ENCODE assay signal across 19 mouse cellular contexts in the genomic region with DNA sequence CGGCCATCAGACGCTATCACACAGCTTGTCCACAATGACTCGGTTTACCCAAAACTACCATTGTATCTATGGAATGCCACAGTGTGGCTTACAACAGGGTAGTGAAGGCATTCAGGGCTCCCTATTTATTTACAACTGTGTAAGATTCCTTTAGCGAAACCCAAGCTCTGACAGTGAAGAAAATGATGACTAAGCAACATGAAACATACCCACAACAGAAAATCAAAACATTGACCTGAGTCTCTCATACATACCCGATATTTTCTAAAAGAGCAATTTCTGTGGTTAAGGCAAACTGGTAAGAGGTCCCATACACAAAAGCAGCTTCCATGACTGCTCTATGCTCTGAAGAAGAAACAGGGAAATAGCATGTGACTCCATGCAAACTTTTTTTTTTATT. TPM values are rescaled to one million over a fixed set of nuclear protein-coding genes. Genes with fewer than 3 reads are reported as not detected.
DNase-seq lines count a peak whose midpoint lies in the region; TF ChIP-seq lines count a peak whose summit lies in the region.
"Had no signal": no experiment of that assay in that cellular context is flagged by ENCODE, and none has a peak within 500 bp of the region (broad histone marks: within the 10 kb centered on the region; RNA-seq: fewer than 3 reads in every experiment).

No protein-coding gene starts in this region.

- H3K27ac ChIP-seq in CH12.LX (ENCODE audit: insufficient read depth, low read depth) (no peak overlapping the region), ES-E14 (ENCODE audit: insufficient read depth, low read depth, low read length, poor library complexity, severe bottlenecking) (no peak overlapping the region)

- H3K36me3 ChIP-seq in CH12.LX (replicated peaks in 1 of 2; ENCODE audit: control insufficient read depth in 1 of 2, insufficient read depth in 1 of 2, low read length in 1 of 2) = no peaks in the 10 kb centered on the region
- no peaks in the 10 kb centered on the region for H3K36me3 ChIP-seq in ES-E14 (ENCODE audit: control insufficient read depth, insufficient read depth, low read length, poor library complexity, severe bottlenecking)
- H3K36me3 ChIP-seq: G1E had no signal

- H3K4me2 ChIP-seq in CH12.LX (ENCODE audit: insufficient read depth, low read depth, poor library complexity, severe bottlenecking) = no peak overlapping the region

- no peak for TF ChIP-seq RAD21 in CH12.LX (IDR thresholded peaks at IDR 0.05; ENCODE audit: low read depth, low read length)

- TF ChIP-seq CTCF in CH12.LX (conservative IDR thresholded peaks at IDR 0.05 in 1 of 2, IDR thresholded peaks at IDR 0.05 in 1 of 2; ENCODE audit: low read depth in 2 of 2, low read length in 2 of 2) = no peak

- H3K4me3 ChIP-seq in CH12.LX (replicated peaks in 1 of 3; ENCODE audit: low read depth in 2 of 3, low read length in 2 of 3, poor library complexity in 1 of 3) (no peak overlapping the region), ES-E14 (ENCODE audit: insufficient read depth in 1 of 2, low read depth in 1 of 2, low read length in 2 of 2, poor library complexity in 1 of 2, severe bottlenecking in 1 of 2) (no peak overlapping the region)

- no peak overlapping the region for H3K9ac ChIP-seq in CH12.LX (ENCODE audit: insufficient read depth, low read depth)
- no peak overlapping the region for H3K9ac ChIP-seq in ES-E14 (ENCODE audit: insufficient read depth, low read depth, low read length, poor library complexity, severe bottlenecking)

- no peaks in the 10 kb centered on the region for H3K9me3 ChIP-seq in CH12.LX (replicated peaks; ENCODE audit: low read length)
- no peaks in the 10 kb centered on the region for H3K9me3 ChIP-seq in ES-E14 (ENCODE audit: control insufficient read depth, insufficient read depth, low read depth, low read length)
- H3K9me3 ChIP-seq: G1E had no signal

- TF ChIP-seq POLR2A in CH12.LX (IDR thresholded peaks at IDR 0.05; ENCODE audit: low read depth, low read length) = no peak

- DNase-seq in CH12.LX (ENCODE audit: extremely low read depth) (no peak), ES-E14 (ENCODE audit: low read depth, low spot score) (no peak)
- DNase-seq in thymus, postnatal 10 days (ENCODE audit: low spot score in 2 of 2) = no peak
- DNase-seq in kidney, adult 9 months = no peak
- DNase-seq: adrenal gland, adult 2 months; adrenal gland, adult 8-10 months; adrenal gland, postnatal 10 days; adrenal gland, postnatal 14 days; adrenal gland, postnatal 25 days; adrenal gland, postnatal 36 days; B cell, adult 2 months; cerebellum, adult 11 months; cerebellum, adult 11-12 months; cerebellum, adult 18-20 months; cerebellum, adult 2 months; cerebellum, adult 8-10 months had no signal

- in situ Hi-C loops in CH12.LX (cut with MboI; ENCODE audit: low pct_ligation_motif_present, low pct_unique_long_range_greater_than_20kb, low sequenced_read_pairs) = no loop called here
- in situ Hi-C loops in ES-E14 (cut with MboI; ENCODE audit: low sequenced_read_pairs in 2 of 2, unreplicated experiment in 2 of 2) = no loop called here

- TF ChIP-seq EP300 in CH12.LX (IDR thresholded peaks at IDR 0.05; ENCODE audit: low read length) = no peak

- H3K4me1 ChIP-seq in CH12.LX (ENCODE audit: control insufficient read depth in 1 of 2, insufficient read depth in 2 of 2) = peaks cover 0 to 12% of the 10 kb centered on the region in 2 experiments; a peak in 1 of 4 replicates
- H3K4me1 ChIP-seq in ES-E14 (ENCODE audit: control insufficient read depth in 2 of 2, insufficient read depth in 2 of 2, low read length in 2 of 2, poor library complexity in 1 of 2) = no peaks in the 10 kb centered on the region

- dilution Hi-C loops in CH12.LX (cut with MboI; ENCODE audit: extremely low pct_ligation_motif_present, extremely low pct_unique_long_range_greater_than_20kb, low sequenced_read_pairs) = no loop called here

- H3K27me3 ChIP-seq in CH12.LX (replicated peaks) = no peaks in the 10 kb centered on the region
- H3K27me3 ChIP-seq: Patski had no signal

- H3K79me2 ChIP-seq in CH12.LX (replicated peaks; ENCODE audit: control insufficient read depth, extremely low read depth, insufficient read depth, poor library complexity, severe bottlenecking) = no peaks in the 10 kb centered on the region

TF ChIP-seq in CH12.LX, 34 proteins besides CTCF, POLR2A, EP300 and RAD21:
- TF ChIP-seq KAT2A (IDR thresholded peaks at IDR 0.05; ENCODE audit: insufficient replicate concordance, low read length) = no peak
- TF ChIP-seq MAFK (IDR thresholded peaks at IDR 0.05; ENCODE audit: insufficient replicate concordance, low read length) = peak; percentile 71; the same call in 1 of the 2 replicates

TF ChIP-seq in ES-E14, 5 proteins besides CTCF, POLR2A, EP300 and RAD21:
- TF ChIP-seq MAFK (IDR thresholded peaks at IDR 0.05; ENCODE audit: insufficient read depth, low read depth, low read length) = peak; percentile 57; the same call in 1 of the 2 replicates
- TF ChIP-seq ZNF384 (IDR thresholded peaks at IDR 0.05; ENCODE audit: low read depth, low read length) = no peak
- TF ChIP-seq CHD2 (IDR thresholded peaks at IDR 0.05; ENCODE audit: low read depth, low read length) = no peak
- no peak for TF ChIP-seq ZC3H11A (IDR thresholded peaks at IDR 0.05; ENCODE audit: borderline replicate concordance, low read depth, low read length)
- no peak for TF ChIP-seq HCFC1 (IDR thresholded peaks at IDR 0.05; ENCODE audit: borderline replicate concordance, insufficient read depth, low read length)

RNA-seq across cellular contexts. Expression of gene Gpr137c, which starts 47.3 kb away (rescaled TPM):
- total RNA-seq in CH12.LX (2012; rRNA removed) (0.13 and 0.55 TPM in 2 replicates), CH12.LX (2014; rRNA removed) (0.12 TPM in 1 of 2 replicates, not detected in the other), ES-E14 (2012; rRNA removed) (0.31 and 0.74 TPM in 2 replicates)
- 0.07 and 0.19 TPM in 2 replicates for polyA plus RNA-seq in CH12.LX (2012; ENCODE audit: insufficient read length, low read depth)
- total RNA-seq: MEL had no signal
- polyA plus RNA-seq: G1E had no signal

RNA-seq across cellular contexts. Expression of gene Txndc16, which starts 47.9 kb away (rescaled TPM):
- total RNA-seq in CH12.LX (2012; rRNA removed) (11.4 and 15.2 TPM in 2 replicates), CH12.LX (2014; rRNA removed) (8.0 and 8.7 TPM in 2 replicates), ES-E14 (2012; rRNA removed) (3.2 and 5.4 TPM in 2 replicates)
- 7.8 and 8.8 TPM in 2 replicates for polyA plus RNA-seq in CH12.LX (2012; ENCODE audit: insufficient read length, low read depth)
